Mouse (Mus musculus) midbrain, embryonic 13.5 days (tissue): ENCODE measurements around the gene Utp18. TPM values are rescaled to one million over a fixed set of nuclear protein-coding genes. Genes with fewer than 3 reads are reported as not detected.

Experiments
- ATAC-seq: fragments of 200-750 bp; cut with Nextera tagmentation; 2 replicates; pipeline ENCODE4 v1.8.0; 2017; ENCODE audit warnings: mild to moderate bottlenecking, moderate TSS enrichment, moderate library complexity
- H3K27ac ChIP-seq: fragments of 300-500 bp; sonication (generic); 2 replicates; pipeline ENCODE4 v1.5.1; 2015; ENCODE audit warnings: inconsistent platforms, mild to moderate bottlenecking, moderate library complexity
- H3K27me3 ChIP-seq: fragments of 300-500 bp; sonication (generic); 2 replicates; pipeline ENCODE4 v1.6.1; 2015; ENCODE audit warnings: mild to moderate bottlenecking, inconsistent platforms
- H3K36me3 ChIP-seq: fragments of 300-500 bp; sonication (generic); 2 replicates; pipeline ENCODE4 v1.6.1; 2015; ENCODE audit warnings: mild to moderate bottlenecking, inconsistent platforms
- H3K4me1 ChIP-seq: fragments of 300-500 bp; sonication (generic); replicated peaks from 2 replicates; pipeline ENCODE4 v1.6.1; 2015; ENCODE audit warnings: inconsistent platforms
- H3K4me2 ChIP-seq: fragments of 300-500 bp; sonication (generic); replicated peaks from 2 replicates; pipeline ENCODE4 v1.6.1; 2015; ENCODE audit warnings: moderate library complexity, mild to moderate bottlenecking, inconsistent platforms
- H3K4me3 ChIP-seq: fragments of 300-500 bp; sonication (generic); replicated peaks from 2 replicates; pipeline ENCODE4 v1.5.1; 2015; ENCODE audit warnings: mild to moderate bottlenecking, inconsistent platforms
- H3K9ac ChIP-seq: fragments of 300-500 bp; sonication (generic); replicated peaks from 2 replicates; pipeline ENCODE4 v1.6.1; 2015; ENCODE audit warnings: mild to moderate bottlenecking, inconsistent platforms
- H3K9me3 ChIP-seq: fragments of 300-500 bp; sonication (generic); 2 replicates; pipeline ENCODE4 v1.6.1; 2016; ENCODE audit warnings: mild to moderate bottlenecking, inconsistent platforms
- WGBS: fragments of 180-500 bp; shearing (Covaris S2); methylation state at CpG from one replicate; pipeline ENCODE4 v1.1.7; 2015; 5-methylcytosine and 5-hydroxymethylcytosine counted together
- polyA plus RNA-seq: library from polyadenylated mRNA; unstranded; fragments of >200 nt; fragmentation: Nextera tagmentation; extraction: Ambion mirVana; gene quantifications from 2 replicates; pipeline ENCODE4 v1.2.1, GENCODE M21; 2015

The Utp18 gene
- polyA plus RNA-seq, 1 experiment from 2014 or later, result 31.7 TPM

GRCm38 (mm10) chr11:93862638-93863037, 22.9 kb downstream of the Utp18 start:
- H3K4me1 ChIP-seq, result no peaks in the 10 kb centered on the region
- 82% methylated on average over 1 of the region's 1 CpGs for WGBS
- no peak overlapping the region for H3K4me3 ChIP-seq
- no peaks in the 10 kb centered on the region for H3K9me3 ChIP-seq
- no peaks in the 10 kb centered on the region for H3K27me3 ChIP-seq
- H3K9ac ChIP-seq, result no peak overlapping the region
- no peak overlapping the region for H3K27ac ChIP-seq
- no peak for ATAC-seq
- peaks cover 64% of the 10 kb centered on the region for H3K36me3 ChIP-seq
- no peak overlapping the region for H3K4me2 ChIP-seq

GRCm38 (mm10) chr11:93862045-93862623, 23.4 kb downstream of the Utp18 start:
- no peak overlapping the region for H3K4me3 ChIP-seq
- H3K27ac ChIP-seq, result no peak overlapping the region
- H3K9ac ChIP-seq, result no peak overlapping the region
- WGBS, result 95% methylated on average over 4 of the region's 4 CpGs
- H3K9me3 ChIP-seq, result no peaks in the 10 kb centered on the region
- ATAC-seq, result no peak
- H3K4me2 ChIP-seq, result no peak overlapping the region
- H3K4me1 ChIP-seq, result no peaks in the 10 kb centered on the region
- H3K36me3 ChIP-seq, result peaks cover 59% of the 10 kb centered on the region
- H3K27me3 ChIP-seq, result no peaks in the 10 kb centered on the region

GRCm38 (mm10) chr11:93861193-93861592, 24.4 kb downstream of the Utp18 start:
- H3K36me3 ChIP-seq, result peaks cover 50% of the 10 kb centered on the region
- no peaks in the 10 kb centered on the region for H3K9me3 ChIP-seq
- H3K27me3 ChIP-seq, result no peaks in the 10 kb centered on the region
- no peak for ATAC-seq
- H3K4me2 ChIP-seq, result no peak overlapping the region
- 79% methylated on average over 2 of the region's 2 CpGs for WGBS
- H3K4me1 ChIP-seq, result no peaks in the 10 kb centered on the region
- H3K9ac ChIP-seq, result no peak overlapping the region
- no peak overlapping the region for H3K4me3 ChIP-seq
- H3K27ac ChIP-seq, result no peak overlapping the region

GRCm38 (mm10) chr11:93860540-93861172, 24.9 kb downstream of the Utp18 start:
- peaks cover 45% of the 10 kb centered on the region for H3K36me3 ChIP-seq
- H3K9ac ChIP-seq, result no peak overlapping the region
- H3K27me3 ChIP-seq, result no peaks in the 10 kb centered on the region
- H3K27ac ChIP-seq, result no peak overlapping the region
- H3K9me3 ChIP-seq, result no peaks in the 10 kb centered on the region
- no peak for ATAC-seq
- H3K4me3 ChIP-seq, result no peak overlapping the region
- 83% methylated on average over 1 of the region's 1 CpGs for WGBS
- H3K4me1 ChIP-seq, result no peaks in the 10 kb centered on the region
- no peak overlapping the region for H3K4me2 ChIP-seq

GRCm38 (mm10) chr11:93856284-93856955, 29.1 kb downstream of the Utp18 start:
- no peak overlapping the region for H3K4me2 ChIP-seq
- 10% methylated on average over 6 of the region's 6 CpGs for WGBS
- no peaks in the 10 kb centered on the region for H3K9me3 ChIP-seq
- peak; percentile 56 for ATAC-seq
- no peak overlapping the region for H3K4me3 ChIP-seq
- peaks cover 18% of the 10 kb centered on the region for H3K36me3 ChIP-seq
- no peaks in the 10 kb centered on the region for H3K4me1 ChIP-seq
- no peak overlapping the region for H3K9ac ChIP-seq
- no peak overlapping the region for H3K27ac ChIP-seq
- H3K27me3 ChIP-seq, result no peaks in the 10 kb centered on the region

GRCm38 (mm10) chr11:93852546-93852945, 33.0 kb downstream of the Utp18 start:
- no peak overlapping the region for H3K4me2 ChIP-seq
- H3K4me3 ChIP-seq, result no peak overlapping the region
- H3K4me1 ChIP-seq, result peaks cover 1% of the 10 kb centered on the region
- H3K36me3 ChIP-seq, result no peaks in the 10 kb centered on the region
- H3K27me3 ChIP-seq, result no peaks in the 10 kb centered on the region
- no peaks in the 10 kb centered on the region for H3K9me3 ChIP-seq
- H3K9ac ChIP-seq, result no peak overlapping the region
- H3K27ac ChIP-seq, result no peak overlapping the region
- no peak for ATAC-seq
- WGBS, result 89% methylated on average over 3 of the region's 3 CpGs

- Histone ChIP-seq H3K27ac (no peak overlapping the region), H3K27me3 (no peaks in the 10 kb centered on the region), H3K4me2 (no peak overlapping the region), H3K36me3 (no peaks in the 10 kb centered on the region), H3K4me1 (peaks cover 9% of the 10 kb centered on the region), H3K9ac (no peak overlapping the region), H3K4me3 (no peak overlapping the region), H3K9me3 (no peaks in the 10 kb centered on the region)
- ATAC-seq, result no peak
- WGBS, result 5% methylated on average over 2 of the region's 2 CpGs
Measured at GRCm38 (mm10) chr11:93847342-93847741, 38.2 kb downstream of the Utp18 start.

- WGBS, result 71% methylated on average over 2 of the region's 2 CpGs
- no peaks in the 10 kb centered on the region for H3K4me1 ChIP-seq
Measured at GRCm38 (mm10) chr11:93835800-93836199, 49.8 kb downstream of the Utp18 start.

GRCm38 (mm10) chr11:93829971-93830370, 55.6 kb downstream of the Utp18 start:
- H3K9me3 ChIP-seq, result no peaks in the 10 kb centered on the region
- no peaks in the 10 kb centered on the region for H3K36me3 ChIP-seq
- H3K4me3 ChIP-seq, result no peak overlapping the region
- ATAC-seq, result peak; percentile 38
- peaks cover 20% of the 10 kb centered on the region for H3K4me1 ChIP-seq
- WGBS, result 85% methylated on average over 8 of the region's 8 CpGs
- no peak overlapping the region for H3K4me2 ChIP-seq
- H3K27me3 ChIP-seq, result no peaks in the 10 kb centered on the region
- H3K27ac ChIP-seq, result peak overlapping the region; percentile 75
- no peak overlapping the region for H3K9ac ChIP-seq

More at GRCm38 (mm10) chr11:93835800-93836199, 49.8 kb downstream of the Utp18 start:
- Histone ChIP-seq H3K4me3 (no peak overlapping the region), H3K27ac (no peak overlapping the region), H3K36me3 (no peaks in the 10 kb centered on the region), H3K9me3 (no peaks in the 10 kb centered on the region), H3K27me3 (no peaks in the 10 kb centered on the region), H3K4me2 (no peak overlapping the region), H3K9ac (no peak overlapping the region)
- no peak for ATAC-seq

- Histone ChIP-seq H3K36me3 (no peaks in the 10 kb centered on the region), H3K9me3 (no peaks in the 10 kb centered on the region), H3K27me3 (no peaks in the 10 kb centered on the region), H3K4me2 (peak overlapping the region; percentile 16), H3K4me3 (no peak overlapping the region), H3K4me1 (peaks cover 20% of the 10 kb centered on the region), H3K9ac (no peak overlapping the region), H3K27ac (peak overlapping the region; percentile 75)
- peak; percentile 96 for ATAC-seq
- 41% methylated on average over 6 of the region's 6 CpGs for WGBS
Measured at GRCm38 (mm10) chr11:93829327-93829679, 56.3 kb downstream of the Utp18 start.

- WGBS, result 54% methylated on average over 14 of the region's 14 CpGs
- Histone ChIP-seq H3K4me3 (no peak overlapping the region), H3K27me3 (no peaks in the 10 kb centered on the region), H3K27ac (peak overlapping the region; percentile 75), H3K4me1 (peaks cover 20% of the 10 kb centered on the region), H3K36me3 (no peaks in the 10 kb centered on the region), H3K4me2 (peak overlapping the region; percentile 16), H3K9ac (no peak overlapping the region), H3K9me3 (no peaks in the 10 kb centered on the region)
- peak; percentile 85 for ATAC-seq
Measured at GRCm38 (mm10) chr11:93828619-93829326, 56.8 kb downstream of the Utp18 start.

GRCm38 (mm10) chr11:93822261-93822660, 63.3 kb downstream of the Utp18 start:
- no peaks in the 10 kb centered on the region for H3K9me3 ChIP-seq
- no peak overlapping the region for H3K4me3 ChIP-seq
- WGBS, result 45% methylated on average over 2 of the region's 2 CpGs
- ATAC-seq, result no peak
- no peak overlapping the region for H3K4me2 ChIP-seq
- H3K4me1 ChIP-seq, result peaks cover 2% of the 10 kb centered on the region; the same call in 1 of the 2 replicates
- no peaks in the 10 kb centered on the region for H3K27me3 ChIP-seq
- no peaks in the 10 kb centered on the region for H3K36me3 ChIP-seq
- H3K27ac ChIP-seq, result no peak overlapping the region
- no peak overlapping the region for H3K9ac ChIP-seq
